Mouse (Mus musculus): ENCODE measurements around the gene Tecta. TPM values are rescaled to one million over a fixed set of nuclear protein-coding genes. Genes with fewer than 3 reads are reported as not detected.

Tecta gene
- total RNA-seq, 2 experiments from 2014 or later, result 0.18 to 0.23 TPM

DNA sequence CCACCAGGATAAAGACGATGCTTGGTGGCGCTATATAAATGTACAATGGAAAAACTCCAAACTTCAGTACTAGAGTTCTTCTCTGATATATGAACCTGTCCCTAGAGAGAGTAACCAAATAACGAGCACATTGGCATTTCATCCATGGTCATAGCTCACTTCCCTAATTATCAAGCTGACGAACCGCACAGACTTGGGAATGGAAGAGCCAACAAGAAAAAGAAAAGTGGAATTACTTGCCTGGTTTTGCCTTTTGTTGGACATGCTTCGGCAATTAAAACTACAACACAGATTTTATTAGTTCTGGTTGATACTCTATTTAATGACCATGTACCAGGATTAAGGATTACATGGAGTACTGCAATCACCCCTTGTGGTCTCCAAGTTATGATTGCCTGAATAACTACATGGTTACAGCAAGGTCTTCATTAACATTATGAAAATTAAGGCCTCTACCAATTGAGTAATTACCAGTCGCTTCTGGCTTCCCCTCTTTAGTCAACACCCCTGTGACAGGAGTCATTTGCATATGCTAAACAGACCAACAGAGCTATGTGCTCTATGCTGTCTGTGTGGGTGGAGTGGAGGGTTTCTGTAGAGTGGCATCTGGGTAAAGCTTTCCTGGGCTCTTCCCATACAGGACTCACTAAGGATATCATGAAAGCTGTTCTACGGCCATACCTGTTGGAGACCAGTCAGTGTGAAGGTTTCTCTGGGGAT lies 16.9 kb downstream of the Tecta start:
- no peak overlapping the region for H3K27ac ChIP-seq
- intact Hi-C loops (cut with DNase I), result no loop called here
- TF ChIP-seq CTCF (IDR thresholded peaks at IDR 0.05), result no peak
- DNase-seq (ENCODE audit: extremely low spot score in 1 of 2, low spot score in 2 of 2), result no peak
- no peak overlapping the region for H3K4me3 ChIP-seq

DNA sequence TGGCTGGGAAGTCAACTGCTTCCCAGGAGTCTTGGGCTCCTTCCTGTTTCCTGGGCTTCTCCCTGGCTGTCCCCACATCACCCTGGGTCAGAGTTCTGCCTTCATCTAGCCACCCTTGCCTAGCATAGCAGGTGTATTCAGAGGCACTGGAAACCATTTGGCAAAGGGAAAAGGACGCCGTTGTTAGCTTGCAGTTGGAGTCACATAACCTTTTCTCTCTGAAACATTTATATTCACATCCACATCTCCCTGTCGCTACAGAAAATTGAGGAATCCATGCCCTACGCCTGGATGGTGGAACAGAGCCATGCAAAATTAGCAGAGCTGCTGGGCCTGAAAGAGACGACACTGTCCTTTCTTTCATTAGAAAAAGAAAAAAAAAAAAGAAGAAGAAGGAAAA lies 17.7 kb downstream of the Tecta start:
- Histone ChIP-seq H3K4me3 (no peak overlapping the region), H3K27ac (no peak overlapping the region)
- intact Hi-C loops (cut with DNase I), result no loop called here
- no peak for TF ChIP-seq CTCF (IDR thresholded peaks at IDR 0.05)
- DNase-seq (ENCODE audit: extremely low spot score in 1 of 2, low spot score in 2 of 2), result peak in 1 of 2 experiments; percentile 22

DNA sequence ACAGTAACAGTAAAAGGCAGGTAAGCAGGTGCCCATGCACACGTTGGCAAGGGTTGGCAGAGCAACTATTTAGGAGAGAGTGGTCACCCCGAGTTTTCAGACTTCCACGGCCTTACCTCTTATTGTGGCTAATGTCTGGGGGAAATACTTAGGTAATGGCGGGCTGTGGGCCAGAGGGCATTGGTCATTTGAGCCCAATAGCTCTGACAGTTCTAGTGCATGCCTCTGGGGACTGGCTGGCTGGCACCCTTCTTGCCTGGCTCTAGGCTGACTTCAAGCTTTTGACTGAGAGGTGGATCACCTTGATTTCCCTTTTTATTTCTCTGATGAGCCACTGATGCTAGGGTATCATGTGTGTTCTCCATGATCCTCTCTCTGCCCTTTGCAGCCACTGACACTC lies 21.7 kb downstream of the Tecta start:
- intact Hi-C loops (cut with DNase I), result no loop called here
- no peak overlapping the region for H3K4me3 ChIP-seq
- no peak overlapping the region for H3K27ac ChIP-seq
- DNase-seq (ENCODE audit: extremely low spot score in 1 of 2, low spot score in 2 of 2), result no peak
- no peak for TF ChIP-seq CTCF (IDR thresholded peaks at IDR 0.05)

DNA sequence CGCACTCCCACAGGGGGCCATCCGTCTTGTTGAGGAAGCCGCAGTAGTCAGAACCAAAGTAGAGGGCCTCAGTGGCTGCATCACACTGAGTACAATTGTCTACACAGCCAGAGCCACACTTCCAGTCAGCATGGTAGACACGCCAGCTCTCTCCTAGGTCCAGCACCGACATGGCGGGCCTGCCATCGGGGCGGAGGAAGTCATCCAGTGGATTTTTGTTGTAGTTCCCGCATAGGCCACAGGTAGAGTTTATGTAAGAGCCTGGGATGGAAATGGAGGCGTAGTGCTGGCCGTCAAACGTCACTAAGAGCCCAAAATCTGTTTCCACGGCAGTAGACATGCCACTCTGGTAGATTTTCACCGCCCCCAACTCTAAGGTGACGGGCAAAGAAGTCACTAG lies 22.1 kb downstream of the Tecta start:
- DNase-seq (ENCODE audit: extremely low spot score in 1 of 2, low spot score in 2 of 2), result no peak
- TF ChIP-seq CTCF (IDR thresholded peaks at IDR 0.05), result no peak
- intact Hi-C loops (cut with DNase I), result no loop called here
- Histone ChIP-seq H3K27ac (no peak overlapping the region), H3K4me3 (no peak overlapping the region)

DNA sequence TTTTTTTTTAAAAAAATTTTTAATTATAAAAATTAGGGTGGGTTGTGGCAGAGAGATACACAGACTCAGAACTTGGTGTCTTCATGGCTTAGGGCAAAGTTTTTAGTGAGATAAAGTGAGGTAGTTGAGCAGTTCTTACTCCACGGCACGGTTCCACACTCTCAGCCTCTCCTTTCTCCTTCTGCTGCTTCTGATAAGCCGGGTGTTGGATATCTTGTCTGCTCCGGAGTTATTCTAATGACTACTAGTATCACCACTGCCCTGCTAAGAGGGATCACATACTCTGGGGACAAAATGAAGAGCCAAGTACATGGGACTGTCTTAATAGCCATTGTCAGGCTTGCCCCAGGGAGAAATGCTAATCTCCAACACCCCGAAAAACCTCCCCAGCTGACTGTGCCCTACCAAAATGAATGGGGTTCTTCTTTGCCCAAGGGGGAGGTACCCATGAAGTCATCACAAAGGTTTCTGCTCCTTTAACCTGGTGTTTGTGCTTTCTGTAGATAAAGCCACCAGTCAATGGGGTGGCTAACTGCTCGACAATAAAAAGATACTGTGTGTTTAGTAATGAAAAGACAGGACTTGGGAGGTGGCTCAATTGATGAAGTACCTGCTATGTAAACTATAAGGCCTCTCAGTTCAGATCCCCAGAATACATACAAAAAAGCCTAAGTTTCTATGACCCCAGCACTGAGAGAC lies 27.9 kb downstream of the Tecta start:
- TF ChIP-seq CTCF (IDR thresholded peaks at IDR 0.05), result no peak
- no peak overlapping the region for H3K4me3 ChIP-seq
- intact Hi-C loops (cut with DNase I), result no loop called here
- DNase-seq (ENCODE audit: extremely low spot score in 1 of 2, low spot score in 2 of 2), result no peak
- H3K27ac ChIP-seq, result no peak overlapping the region

DNA sequence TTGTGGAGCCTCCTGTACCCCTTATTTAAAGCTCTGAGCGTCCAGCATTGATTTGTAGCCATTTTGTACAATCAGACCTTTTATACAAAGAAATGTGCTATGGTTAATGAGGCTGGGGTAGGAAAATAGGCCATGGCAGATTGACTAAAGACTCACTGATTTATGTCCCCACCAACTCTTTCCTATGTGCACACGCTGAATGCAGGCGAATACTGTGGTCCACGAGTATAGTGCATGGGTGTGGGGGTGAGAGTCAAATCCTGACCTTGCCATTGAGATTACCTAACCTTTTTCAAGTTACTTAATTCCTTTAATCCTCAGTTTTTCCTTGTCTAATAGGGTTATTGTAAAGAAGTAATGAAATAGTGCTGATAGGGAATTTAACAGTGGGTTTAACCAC lies 42.1 kb downstream of the Tecta start:
- no peak for DNase-seq (ENCODE audit: extremely low spot score in 1 of 2, low spot score in 2 of 2)
- no peak overlapping the region for H3K4me3 ChIP-seq
- H3K27ac ChIP-seq, result no peak overlapping the region
- intact Hi-C loops (cut with DNase I), result no loop called here
- TF ChIP-seq CTCF (IDR thresholded peaks at IDR 0.05), result no peak

DNA sequence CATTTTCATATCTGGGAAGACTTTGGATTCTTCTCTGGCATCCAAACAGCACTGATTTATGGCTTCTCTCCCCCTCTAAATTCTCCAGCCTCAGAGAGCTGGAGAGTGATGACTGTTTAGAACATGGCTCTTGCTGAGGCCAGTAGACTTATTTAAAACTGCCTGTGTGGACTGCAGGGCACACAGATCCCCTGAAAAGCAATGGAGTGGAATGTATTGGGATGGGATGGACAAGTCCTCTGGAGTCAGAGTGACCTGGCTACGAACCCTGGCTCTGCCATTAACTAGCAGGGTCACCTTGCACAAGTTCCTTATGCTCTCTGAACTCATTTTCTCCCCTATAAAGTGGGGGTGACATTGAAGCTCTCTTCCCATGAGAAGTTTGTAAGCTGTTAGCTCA lies 44.9 kb downstream of the Tecta start:
- no peak for TF ChIP-seq CTCF (IDR thresholded peaks at IDR 0.05)
- H3K27ac ChIP-seq, result no peak overlapping the region
- intact Hi-C loops (cut with DNase I), result no loop called here
- DNase-seq (ENCODE audit: extremely low spot score in 1 of 2, low spot score in 2 of 2), result no peak
- H3K4me3 ChIP-seq, result no peak overlapping the region

DNA sequence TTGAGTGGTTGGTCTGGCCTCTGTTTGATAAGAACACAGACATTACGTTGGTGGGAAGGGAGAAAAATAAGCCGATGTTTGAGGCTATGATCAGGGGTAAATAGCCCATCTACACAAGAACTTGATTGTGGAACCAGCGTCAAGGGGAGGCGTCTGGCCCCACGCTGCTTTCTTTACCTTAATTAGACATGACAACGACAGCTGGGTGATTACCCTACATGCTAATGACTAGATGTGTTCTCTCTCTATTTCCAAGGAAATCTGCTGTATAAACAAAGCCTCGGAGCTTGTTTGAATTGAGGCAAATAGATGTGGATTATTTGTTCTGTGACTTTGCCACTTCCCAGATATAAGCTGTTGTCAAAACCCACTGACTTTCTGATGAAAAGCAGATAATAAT lies 49.9 kb downstream of the Tecta start:
- DNase-seq (ENCODE audit: extremely low spot score in 1 of 2, low spot score in 2 of 2), result no peak
- Histone ChIP-seq H3K27ac (no peak overlapping the region), H3K4me3 (no peak overlapping the region)
- TF ChIP-seq CTCF (IDR thresholded peaks at IDR 0.05), result no peak
- intact Hi-C loops (cut with DNase I), result no loop called here

DNA sequence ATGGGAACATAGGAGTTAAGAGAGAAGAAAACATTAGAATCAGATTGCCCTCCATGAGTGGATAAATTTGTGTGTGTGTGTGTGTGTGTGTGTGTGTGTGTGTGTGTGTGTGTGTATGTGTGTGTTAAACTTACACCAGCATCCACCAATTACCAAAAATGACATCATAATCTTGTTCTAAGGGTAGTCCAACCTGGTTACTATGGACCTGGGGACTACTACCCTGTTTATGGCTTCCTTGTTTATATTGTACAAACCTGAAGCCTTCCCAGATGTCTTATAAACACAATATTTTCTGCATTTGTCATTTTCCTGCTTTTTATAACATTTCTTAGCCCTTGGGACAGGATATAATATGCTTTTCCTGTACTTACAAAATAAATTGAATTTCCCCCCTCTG lies 53.4 kb downstream of the Tecta start:
- H3K27ac ChIP-seq, result no peak overlapping the region
- no peak for DNase-seq (ENCODE audit: extremely low spot score in 1 of 2, low spot score in 2 of 2)
- intact Hi-C loops (cut with DNase I), result no loop called here
- no peak overlapping the region for H3K4me3 ChIP-seq
- no peak for TF ChIP-seq CTCF (IDR thresholded peaks at IDR 0.05)

DNA sequence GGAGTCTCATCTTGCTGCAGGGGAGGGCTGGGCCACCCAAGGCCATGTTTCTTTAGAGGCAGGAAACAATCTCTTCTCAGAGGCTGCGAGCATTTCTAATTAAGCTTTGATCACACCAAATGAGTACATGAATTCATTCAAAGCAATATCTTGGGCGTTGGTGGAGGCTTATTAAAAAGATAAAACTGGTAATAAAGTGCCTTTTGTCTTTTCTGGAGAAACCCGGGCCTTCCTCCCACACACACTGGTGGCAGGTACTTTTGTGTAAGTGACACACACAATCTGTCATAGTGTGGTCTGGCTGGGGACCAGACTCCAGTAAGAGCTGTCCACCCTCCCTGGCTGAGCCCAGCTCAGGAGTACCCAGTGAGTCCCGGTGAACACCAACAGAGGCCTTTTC lies 60.6 kb downstream of the Tecta start:
- Histone ChIP-seq H3K27ac (no peak overlapping the region), H3K4me3 (no peak overlapping the region)
- DNase-seq (ENCODE audit: extremely low spot score in 1 of 2, low spot score in 2 of 2), result no peak
- TF ChIP-seq CTCF (IDR thresholded peaks at IDR 0.05), result no peak
- intact Hi-C loops (cut with DNase I), result no loop called here

DNA sequence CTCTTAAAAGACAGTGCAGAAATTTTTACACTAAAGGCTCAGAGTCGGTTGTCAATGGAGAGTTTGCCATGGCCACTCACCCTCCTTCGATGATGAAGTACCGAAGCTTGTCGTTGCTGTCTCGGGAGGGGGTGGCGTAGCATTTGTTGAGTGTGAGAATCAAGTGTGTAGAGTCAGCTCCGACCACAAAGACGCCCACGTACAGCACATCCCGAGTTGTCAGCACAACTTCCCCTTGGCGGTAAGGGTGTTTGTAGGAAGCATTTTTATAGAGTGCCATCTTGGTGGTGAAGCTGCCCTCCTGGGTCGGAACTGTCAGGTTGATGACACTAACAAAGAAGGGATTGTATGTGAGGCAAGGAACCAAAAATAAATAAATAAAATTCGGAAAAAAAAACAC lies 62.7 kb downstream of the Tecta start:
- Histone ChIP-seq H3K4me3 (no peak overlapping the region), H3K27ac (no peak overlapping the region)
- no peak for DNase-seq (ENCODE audit: extremely low spot score in 1 of 2, low spot score in 2 of 2)
- intact Hi-C loops (cut with DNase I), result no loop called here
- no peak for TF ChIP-seq CTCF (IDR thresholded peaks at IDR 0.05)

DNA sequence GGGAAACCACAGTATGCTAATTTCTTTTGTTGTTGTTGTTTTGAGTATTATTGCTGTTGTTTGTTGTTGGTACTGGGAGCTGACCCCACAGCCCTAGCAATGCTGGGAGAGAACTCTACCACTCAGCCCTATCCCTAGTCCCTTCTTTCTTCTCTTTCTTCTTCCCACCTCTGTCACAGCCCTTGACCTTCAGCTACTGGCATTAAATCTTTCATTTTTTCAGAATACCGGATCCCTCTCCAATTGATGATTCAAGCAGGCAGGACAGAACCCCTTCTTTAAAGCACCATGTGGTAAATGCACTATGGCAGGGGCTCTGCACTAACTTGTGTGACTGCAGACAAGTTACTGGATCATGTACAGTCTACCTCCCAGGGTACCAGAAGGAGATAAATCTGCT lies 63.2 kb downstream of the Tecta start:
- intact Hi-C loops (cut with DNase I), result no loop called here
- no peak for TF ChIP-seq CTCF (IDR thresholded peaks at IDR 0.05)
- DNase-seq (ENCODE audit: extremely low spot score in 1 of 2, low spot score in 2 of 2), result no peak

DNA sequence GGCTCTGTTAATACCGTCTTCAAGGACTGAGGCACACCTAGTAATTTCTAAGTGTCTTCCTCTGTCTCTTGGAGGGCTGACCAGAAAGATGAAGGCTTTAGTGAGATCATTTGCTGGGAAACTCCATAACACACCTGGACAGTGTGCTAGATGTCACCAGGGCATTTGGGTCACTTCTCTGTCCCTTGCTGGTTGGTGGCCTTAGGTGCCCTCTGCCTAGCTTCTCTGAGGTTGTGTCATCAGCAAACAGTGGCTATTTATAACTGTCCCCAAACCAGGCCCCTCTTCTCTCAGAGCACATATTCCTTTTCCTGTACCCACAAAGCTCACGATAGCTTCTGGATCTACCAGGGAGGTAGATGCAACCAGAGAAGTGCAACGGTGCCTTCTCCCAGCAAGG lies 64.8 kb downstream of the Tecta start:
- intact Hi-C loops (cut with DNase I), result loop anchor here (5.0 kb wide), 1 partner anchor 627 kb away; no protein-coding TSS in a partner anchor
- H3K27ac ChIP-seq, result no peak overlapping the region
- H3K4me3 ChIP-seq, result no peak overlapping the region
- TF ChIP-seq CTCF (IDR thresholded peaks at IDR 0.05), result no peak
- DNase-seq (ENCODE audit: extremely low spot score in 1 of 2, low spot score in 2 of 2), result no peak

More for the DNA sequence above, 63.2 kb downstream of the Tecta start:
- H3K4me3 ChIP-seq, result no peak overlapping the region
- H3K27ac ChIP-seq, result no peak overlapping the region
